Mouse (Mus musculus) limb, embryonic 15.5 days (tissue): ENCODE measurements around the gene Gap43. TPM values are rescaled to one million over a fixed set of nuclear protein-coding genes. Genes with fewer than 3 reads are reported as not detected.
"Not testable (repeated sequence)": the region's sequence is repeated elsewhere in the genome, so short reads cannot be mapped to it uniquely, and the experiment has no call there.

ENCODE experiments used
- ATAC-seq: fragments of 200-750 bp; cut with Nextera tagmentation; 2 replicates; pipeline ENCODE4 v1.8.0; 2017; ENCODE audit warnings: low read depth, moderate TSS enrichment; ENCODE audit not compliant: insufficient number of reproducible peaks, low FRiP score, low TSS enrichment
- H3K27ac ChIP-seq: fragments of 300-500 bp; sonication (generic); 2 replicates; pipeline ENCODE4 v1.5.1; 2015; ENCODE audit warnings: moderate library complexity, mild to moderate bottlenecking, inconsistent platforms
- H3K27me3 ChIP-seq: fragments of 300-500 bp; sonication (generic); 2 replicates; pipeline ENCODE4 v1.6.1; 2015; ENCODE audit warnings: inconsistent platforms
- H3K36me3 ChIP-seq: fragments of 300-500 bp; sonication (generic); 2 replicates; pipeline ENCODE4 v1.6.1; 2015; ENCODE audit warnings: inconsistent platforms
- H3K4me1 ChIP-seq: fragments of 300-500 bp; sonication (generic); 2 replicates; pipeline ENCODE4 v1.6.1; 2015; ENCODE audit warnings: inconsistent platforms
- H3K4me2 ChIP-seq: fragments of 300-500 bp; sonication (generic); 2 replicates; pipeline ENCODE4 v1.6.1; 2015; ENCODE audit warnings: mild to moderate bottlenecking, inconsistent platforms
- H3K4me3 ChIP-seq: fragments of 300-500 bp; sonication (generic); 2 replicates; pipeline ENCODE4 v1.5.1; 2015; ENCODE audit warnings: mild to moderate bottlenecking, inconsistent platforms
- H3K9ac ChIP-seq: fragments of 300-500 bp; sonication (generic); 2 replicates; pipeline ENCODE4 v1.6.1; 2015; ENCODE audit warnings: inconsistent platforms
- H3K9me3 ChIP-seq: fragments of 300-500 bp; sonication (generic); 2 replicates; pipeline ENCODE4 v1.6.1; 2016; ENCODE audit warnings: inconsistent platforms
- WGBS: fragments of 180-500 bp; shearing (Covaris S2); methylation state at CpG from one replicate; pipeline ENCODE4 v1.1.7; 2015; 5-methylcytosine and 5-hydroxymethylcytosine counted together
- microRNA-seq: library from miRNA; unstranded; fragments of <30 nt; microRNA quantifications from one replicate; pipeline ENCODE4, GENCODE M21; 2016
- polyA plus RNA-seq: library from polyadenylated mRNA; unstranded; fragments of >200 nt; fragmentation: Nextera tagmentation; extraction: Ambion mirVana; gene quantifications from 2 replicates; pipeline ENCODE4 v1.2.1, GENCODE M21; 2015

The Gap43 gene
- polyA plus RNA-seq, 1 experiment from 2014 or later, result 44.5 TPM

GRCm38 (mm10) chr16:42255693-42256092 lies 84.8 kb downstream of the Gap43 start:
- no peak overlapping the region for H3K4me2 ChIP-seq
- 62% methylated on average over 11 of the region's 11 CpGs for WGBS

GRCm38 (mm10) chr16:42255222-42255621 lies 85.2 kb downstream of the Gap43 start:
- Histone ChIP-seq H3K9ac (no peak overlapping the region), H3K36me3 (no peaks in the 10 kb centered on the region), H3K4me3 (no peak overlapping the region), H3K9me3 (no peaks in the 10 kb centered on the region), H3K4me2 (no peak overlapping the region), H3K27me3 (no peaks in the 10 kb centered on the region), H3K4me1 (no peaks in the 10 kb centered on the region), H3K27ac (no peak overlapping the region)
- no peak for ATAC-seq
- WGBS, result 64% methylated on average over 3 of the region's 3 CpGs

More at GRCm38 (mm10) chr16:42255693-42256092, 84.8 kb downstream of the Gap43 start:
- ATAC-seq, result no peak
- Histone ChIP-seq H3K27ac (no peak overlapping the region), H3K4me1 (no peaks in the 10 kb centered on the region), H3K9ac (no peak overlapping the region), H3K36me3 (no peaks in the 10 kb centered on the region), H3K9me3 (no peaks in the 10 kb centered on the region), H3K27me3 (no peaks in the 10 kb centered on the region), H3K4me3 (no peak overlapping the region)

GRCm38 (mm10) chr16:42252252-42252651 lies 88.2 kb downstream of the Gap43 start:
- Histone ChIP-seq H3K4me3 (no peak overlapping the region), H3K4me2 (no peak overlapping the region), H3K9ac (no peak overlapping the region), H3K27me3 (no peaks in the 10 kb centered on the region), H3K36me3 (no peaks in the 10 kb centered on the region), H3K9me3 (no peaks in the 10 kb centered on the region), H3K27ac (no peak overlapping the region), H3K4me1 (no peaks in the 10 kb centered on the region)
- ATAC-seq, result no peak
- 69% methylated on average over 5 of the region's 5 CpGs for WGBS

- not testable (repeated sequence) for H3K9ac ChIP-seq, H3K4me2 ChIP-seq, ATAC-seq, H3K27ac ChIP-seq, H3K4me3 ChIP-seq, H3K27me3 ChIP-seq, H3K36me3 ChIP-seq, H3K4me1 ChIP-seq, H3K9me3 ChIP-seq
- WGBS, result 75% methylated on average over 3 of the region's 3 CpGs
These were observed 96.3 kb downstream of the Gap43 start for GRCm38 (mm10) chr16:42244121-42244520.

- no peaks in the 10 kb centered on the region for H3K9me3 ChIP-seq
- no peak overlapping the region for H3K4me3 ChIP-seq
- H3K27me3 ChIP-seq, result no peaks in the 10 kb centered on the region
- no peak for ATAC-seq
- 78% methylated on average over 4 of the region's 4 CpGs for WGBS
- no peak overlapping the region for H3K9ac ChIP-seq
- H3K4me1 ChIP-seq, result no peaks in the 10 kb centered on the region
- no peak overlapping the region for H3K4me2 ChIP-seq
- no peaks in the 10 kb centered on the region for H3K36me3 ChIP-seq
- no peak overlapping the region for H3K27ac ChIP-seq
These were observed 109.1 kb downstream of the Gap43 start for GRCm38 (mm10) chr16:42231306-42231705.

Small RNA genes lying within 50 kb of the gene (microRNA-seq; reads per million reads assigned to microRNA genes)
- gene Mir6540, result 8.2 reads per million, percentile 21 among the genes with 10 or more reads in this experiment
